Mouse (Mus musculus): ENCODE measurements around the gene Peg10. TPM values are rescaled to one million over a fixed set of nuclear protein-coding genes. Genes with fewer than 3 reads are reported as not detected.

Gene Peg10
- polyA plus RNA-seq (2016; fragmentation: Nextera tagmentation; extraction: Ambion mirVana) = 5.2 and 5.7 TPM in 2 replicates

GRCm38 (mm10) chr6:4746696-4747439 is at the start of gene Peg10, which contains the start of gene Sgce:
Peg10 (plus strand) TSS chr6:4747306.
Sgce (minus strand) TSS chr6:4747207.
- H3K9me3 ChIP-seq (replicated peaks) = peaks cover 22% of the 10 kb centered on the region; the same call in 1 of the 2 replicates
- WGBS (ENCODE audit: insufficient replicate concordance) = 51% methylated on average over 38 of the region's 38 CpGs
- H3K4me3 ChIP-seq = peak within 1 kb of the TSS; percentile 46
- no peak for ATAC-seq
- peaks cover 10% of the 10 kb centered on the region; the same call in 1 of the 2 replicates for H3K4me1 ChIP-seq
- H3K4me2 ChIP-seq = peak within 1 kb of the TSS; percentile 69
- H3K9ac ChIP-seq = peak within 1 kb of the TSS; percentile 55
- no peaks in the 10 kb centered on the region for H3K36me3 ChIP-seq
- peaks cover 24% of the 10 kb centered on the region for H3K27me3 ChIP-seq (replicated peaks)
- peak within 1 kb of the TSS; percentile 58 for H3K27ac ChIP-seq

DNA sequence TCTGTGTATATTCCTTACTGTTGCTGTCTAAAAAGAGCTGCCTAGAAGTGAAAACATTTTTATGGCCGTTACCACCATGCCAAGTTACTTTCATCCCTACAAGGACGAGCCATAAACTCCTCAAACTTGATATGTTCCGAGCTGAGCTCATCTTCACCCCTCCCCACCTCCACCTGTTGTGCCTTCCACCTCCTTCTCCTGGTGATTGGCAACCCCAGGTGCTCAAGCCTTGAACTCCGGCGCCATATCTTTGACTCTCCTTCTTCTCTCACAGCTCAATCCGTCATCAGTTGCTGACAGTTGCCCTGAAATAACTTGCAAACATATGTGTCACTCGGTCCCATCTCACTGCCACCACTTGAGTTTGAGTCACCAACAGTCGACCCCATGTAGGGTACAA is 45.5 kb upstream of the Peg10 start:
- WGBS (ENCODE audit: insufficient replicate concordance) = 67% methylated on average over 8 of the region's 8 CpGs

GRCm38 (mm10) chr6:4703908-4704307 is 43.2 kb upstream of the Peg10 start:
- 63% methylated on average over 7 of the region's 7 CpGs for WGBS (ENCODE audit: insufficient replicate concordance)
- Histone ChIP-seq H3K27ac (no peak overlapping the region), H3K4me3 (no peak overlapping the region), H3K9me3 (replicated peaks) (no peaks in the 10 kb centered on the region), H3K27me3 (replicated peaks) (no peaks in the 10 kb centered on the region), H3K9ac (no peak overlapping the region), H3K4me1 (no peaks in the 10 kb centered on the region), H3K36me3 (no peaks in the 10 kb centered on the region), H3K4me2 (no peak overlapping the region)
- no peak for ATAC-seq

More for the DNA sequence above, 45.5 kb upstream of the Peg10 start:
- Histone ChIP-seq H3K4me3 (no peak overlapping the region), H3K27ac (no peak overlapping the region), H3K36me3 (no peaks in the 10 kb centered on the region), H3K4me2 (no peak overlapping the region), H3K9me3 (replicated peaks) (no peaks in the 10 kb centered on the region), H3K4me1 (no peaks in the 10 kb centered on the region), H3K9ac (no peak overlapping the region), H3K27me3 (replicated peaks) (no peaks in the 10 kb centered on the region)
- no peak for ATAC-seq

DNA sequence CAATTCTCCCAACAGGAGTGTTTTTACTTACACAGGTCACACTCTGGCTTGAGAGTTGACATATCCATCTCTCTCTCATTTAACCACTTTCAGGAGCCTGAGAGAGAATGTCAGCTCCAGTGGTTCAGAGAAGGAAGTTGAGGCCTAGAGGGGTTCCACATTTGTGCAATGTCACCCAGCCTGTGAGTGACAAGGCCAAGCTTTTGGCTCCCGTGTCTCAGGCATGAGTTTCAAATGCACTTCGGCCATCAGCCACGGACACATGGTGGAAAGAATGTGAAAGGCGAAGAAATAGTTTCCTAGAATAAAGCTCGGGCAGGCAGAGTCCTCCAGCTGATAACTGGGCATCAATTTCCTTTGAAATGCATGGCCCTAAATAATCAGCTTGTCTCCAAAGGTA is 40.7 kb upstream of the Peg10 start:
- 36% methylated on average over 5 of the region's 5 CpGs for WGBS (ENCODE audit: insufficient replicate concordance)
- no peaks in the 10 kb centered on the region for H3K36me3 ChIP-seq
- no peak overlapping the region for H3K4me2 ChIP-seq
- H3K9ac ChIP-seq = no peak overlapping the region
- no peak overlapping the region for H3K27ac ChIP-seq
- no peak overlapping the region for H3K4me3 ChIP-seq
- no peaks in the 10 kb centered on the region for H3K9me3 ChIP-seq (replicated peaks)
- H3K4me1 ChIP-seq = no peaks in the 10 kb centered on the region
- ATAC-seq = no peak
- H3K27me3 ChIP-seq (replicated peaks) = no peaks in the 10 kb centered on the region

- H3K36me3 ChIP-seq = no peaks in the 10 kb centered on the region
- H3K4me3 ChIP-seq = no peak overlapping the region
- no peak overlapping the region for H3K27ac ChIP-seq
- H3K9ac ChIP-seq = no peak overlapping the region
- no peaks in the 10 kb centered on the region for H3K9me3 ChIP-seq (replicated peaks)
- H3K4me2 ChIP-seq = no peak overlapping the region
- no peak for ATAC-seq
- 61% methylated on average over 1 of the region's 1 CpGs for WGBS (ENCODE audit: insufficient replicate concordance)
- no peaks in the 10 kb centered on the region for H3K27me3 ChIP-seq (replicated peaks)
- H3K4me1 ChIP-seq = no peaks in the 10 kb centered on the region
Observed at GRCm38 (mm10) chr6:4708971-4709370, 38.1 kb upstream of the Peg10 start.

DNA sequence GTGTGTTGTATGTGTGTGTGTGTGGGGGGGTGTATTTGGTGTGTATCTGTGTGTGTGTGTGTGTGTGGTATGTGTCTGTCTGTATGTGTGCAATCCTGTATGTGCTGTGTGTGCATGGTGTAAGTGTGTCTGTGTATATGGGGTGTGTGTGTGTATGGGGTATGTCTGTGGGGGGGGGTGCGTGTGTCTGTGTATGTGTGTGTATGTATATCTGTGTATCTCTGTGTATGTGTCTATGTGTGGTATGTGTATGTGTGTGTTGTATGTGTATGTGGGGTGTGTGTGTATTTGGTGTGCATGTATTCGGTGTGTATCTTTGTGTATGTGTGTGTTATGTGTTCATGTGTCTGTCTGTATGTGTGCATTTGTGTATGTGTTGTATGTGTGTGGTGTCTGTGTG is 30.9 kb upstream of the Peg10 start:
- no peak overlapping the region for H3K4me3 ChIP-seq
- H3K4me1 ChIP-seq = no peaks in the 10 kb centered on the region
- WGBS (ENCODE audit: insufficient replicate concordance) = 72% methylated on average over 2 of the region's 2 CpGs
- H3K9ac ChIP-seq = no peak overlapping the region
- H3K27ac ChIP-seq = no peak overlapping the region
- ATAC-seq = no peak
- no peak overlapping the region for H3K4me2 ChIP-seq
- H3K9me3 ChIP-seq (replicated peaks) = no peaks in the 10 kb centered on the region
- no peaks in the 10 kb centered on the region; the same call in 1 of the 2 replicates for H3K36me3 ChIP-seq
- no peaks in the 10 kb centered on the region for H3K27me3 ChIP-seq (replicated peaks)

DNA sequence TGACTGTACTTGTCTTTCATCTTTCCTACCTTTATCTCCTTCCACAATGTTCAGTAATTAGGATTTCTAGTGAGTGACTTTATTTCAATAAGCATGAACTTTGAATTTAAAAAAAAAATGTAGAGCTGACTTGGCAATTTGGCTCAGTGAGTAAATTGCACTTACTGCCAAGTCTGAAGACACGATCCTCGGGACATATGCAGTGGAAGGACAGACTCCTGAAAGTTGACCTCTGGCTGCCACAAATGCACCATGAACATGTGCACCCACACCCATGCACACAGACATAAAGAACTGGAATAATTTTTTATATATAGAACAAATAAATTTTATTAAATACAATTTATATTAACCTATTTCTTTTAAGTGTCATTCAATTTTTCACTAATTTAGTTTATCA is 29.8 kb upstream of the Peg10 start:
- Histone ChIP-seq H3K4me1 (no peaks in the 10 kb centered on the region), H3K27me3 (replicated peaks) (no peaks in the 10 kb centered on the region), H3K36me3 (no peaks in the 10 kb centered on the region; the same call in 1 of the 2 replicates), H3K27ac (no peak overlapping the region), H3K4me3 (no peak overlapping the region), H3K4me2 (no peak overlapping the region), H3K9ac (no peak overlapping the region), H3K9me3 (replicated peaks) (no peaks in the 10 kb centered on the region)
- no peak for ATAC-seq
- 69% methylated on average over 2 of the region's 2 CpGs for WGBS (ENCODE audit: insufficient replicate concordance)

GRCm38 (mm10) chr6:4722142-4722541 is 25.0 kb upstream of the Peg10 start:
- ATAC-seq = no peak
- no peaks in the 10 kb centered on the region for H3K27me3 ChIP-seq (replicated peaks)
- H3K4me2 ChIP-seq = no peak overlapping the region
- no peaks in the 10 kb centered on the region for H3K9me3 ChIP-seq (replicated peaks)
- H3K27ac ChIP-seq = no peak overlapping the region
- no peaks in the 10 kb centered on the region for H3K4me1 ChIP-seq
- no peak overlapping the region for H3K9ac ChIP-seq
- H3K4me3 ChIP-seq = no peak overlapping the region
- no peaks in the 10 kb centered on the region for H3K36me3 ChIP-seq
- WGBS (ENCODE audit: insufficient replicate concordance) = 63% methylated on average over 6 of the region's 6 CpGs

DNA sequence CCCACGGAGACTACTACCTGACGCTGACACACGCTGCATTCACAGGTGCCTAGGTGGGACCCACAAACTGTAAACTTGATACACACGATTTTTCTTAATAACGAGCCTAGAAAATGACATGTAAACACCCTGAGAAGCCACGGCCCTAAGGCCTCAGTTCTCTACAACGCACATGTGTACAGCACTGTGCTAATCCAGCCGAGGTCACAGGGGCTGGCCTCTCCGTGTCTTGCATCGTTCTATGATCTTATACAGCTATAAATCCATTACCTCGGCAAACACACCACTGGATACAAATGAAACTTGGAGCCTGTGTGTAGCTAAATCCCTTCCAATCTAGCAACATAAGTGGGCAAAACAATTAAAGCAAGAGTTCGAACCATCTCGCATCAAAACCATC is 24.4 kb upstream of the Peg10 start:
- no peaks in the 10 kb centered on the region for H3K36me3 ChIP-seq
- no peak overlapping the region for H3K27ac ChIP-seq
- H3K4me3 ChIP-seq = no peak overlapping the region
- H3K27me3 ChIP-seq (replicated peaks) = no peaks in the 10 kb centered on the region
- no peaks in the 10 kb centered on the region for H3K4me1 ChIP-seq
- no peaks in the 10 kb centered on the region for H3K9me3 ChIP-seq (replicated peaks)
- ATAC-seq = no peak
- H3K4me2 ChIP-seq = no peak overlapping the region
- H3K9ac ChIP-seq = no peak overlapping the region
- 77% methylated on average over 13 of the region's 13 CpGs for WGBS (ENCODE audit: insufficient replicate concordance)

DNA sequence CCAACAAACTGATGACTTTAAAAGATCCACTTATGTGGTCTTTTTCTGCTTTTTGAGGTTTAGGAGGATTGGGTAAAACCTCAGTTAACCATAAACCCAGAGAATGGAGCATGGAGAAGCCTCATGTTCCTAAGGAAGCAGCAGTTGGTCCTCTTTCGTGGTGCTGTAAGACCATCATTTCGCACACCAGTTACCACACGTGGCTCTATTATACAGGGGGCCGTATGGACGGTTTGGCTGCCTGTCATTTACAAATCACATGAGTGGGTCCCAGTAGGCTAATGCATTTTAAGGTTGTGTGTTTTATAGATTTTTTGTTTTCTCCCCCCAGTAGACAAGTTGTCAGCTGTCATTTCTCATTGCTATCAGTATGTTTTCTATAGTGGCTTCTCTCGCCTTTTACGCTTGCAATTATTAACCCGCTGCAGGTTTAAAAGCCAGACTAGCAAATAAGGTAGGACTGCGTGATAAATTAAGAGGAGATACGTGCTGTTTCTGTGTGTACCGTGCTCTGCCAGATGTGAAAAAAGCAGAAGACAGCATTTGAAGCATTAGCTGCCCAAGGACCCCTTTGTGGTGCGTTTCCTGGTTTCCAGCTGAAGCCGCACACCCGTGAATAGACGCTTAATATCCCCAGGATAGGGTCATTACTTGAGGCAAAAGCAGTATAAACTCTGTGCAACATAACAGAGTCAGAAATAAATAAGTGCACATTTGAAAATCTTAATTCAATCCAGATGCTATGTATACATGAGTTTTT is 22.9 kb upstream of the Peg10 start:
- Histone ChIP-seq H3K9me3 (replicated peaks) (no peaks in the 10 kb centered on the region), H3K4me2 (no peak overlapping the region), H3K9ac (no peak overlapping the region), H3K4me1 (no peaks in the 10 kb centered on the region), H3K36me3 (no peaks in the 10 kb centered on the region), H3K27me3 (replicated peaks) (no peaks in the 10 kb centered on the region), H3K27ac (no peak overlapping the region), H3K4me3 (no peak overlapping the region)
- WGBS (ENCODE audit: insufficient replicate concordance) = 77% methylated on average over 15 of the region's 15 CpGs
- ATAC-seq = no peak

GRCm38 (mm10) chr6:4728305-4728704 is 18.8 kb upstream of the Peg10 start:
- H3K9me3 ChIP-seq (replicated peaks) = no peaks in the 10 kb centered on the region
- WGBS (ENCODE audit: insufficient replicate concordance) = 48% methylated on average over 2 of the region's 2 CpGs
- no peak overlapping the region for H3K27ac ChIP-seq
- no peaks in the 10 kb centered on the region for H3K27me3 ChIP-seq (replicated peaks)
- H3K4me2 ChIP-seq = no peak overlapping the region
- H3K36me3 ChIP-seq = no peaks in the 10 kb centered on the region
- no peak for ATAC-seq
- no peak overlapping the region for H3K9ac ChIP-seq
- H3K4me1 ChIP-seq = 0 out of 2 replicates have a peak, but pooled peaks cover 3% of the 10 kb centered on the region
- H3K4me3 ChIP-seq = no peak overlapping the region

- H3K9ac ChIP-seq = no peak overlapping the region
- no peak overlapping the region for H3K4me3 ChIP-seq
- H3K4me1 ChIP-seq = 0 out of 2 replicates have a peak, but pooled peaks cover 3% of the 10 kb centered on the region
- H3K27me3 ChIP-seq (replicated peaks) = no peaks in the 10 kb centered on the region
- ATAC-seq = no peak
- no peaks in the 10 kb centered on the region for H3K36me3 ChIP-seq
- H3K27ac ChIP-seq = no peak overlapping the region
- H3K9me3 ChIP-seq (replicated peaks) = no peaks in the 10 kb centered on the region
- WGBS (ENCODE audit: insufficient replicate concordance) = 39% methylated on average over 8 of the region's 8 CpGs
- no peak overlapping the region for H3K4me2 ChIP-seq
Observed at GRCm38 (mm10) chr6:4731675-4732074, 15.4 kb upstream of the Peg10 start.

Data from liver, embryonic 12.5 days (tissue).